Mouse (Mus musculus) neural tube, embryonic 14.5 days (tissue): ENCODE measurements around the gene Tubd1. TPM values are rescaled to one million over a fixed set of nuclear protein-coding genes. Genes with fewer than 3 reads are reported as not detected.
"Not testable (repeated sequence)": the region's sequence is repeated elsewhere in the genome, so short reads cannot be mapped to it uniquely, and the experiment has no call there.

Experiments used
- ATAC-seq: fragments of 200-750 bp; cut with Nextera tagmentation; 2 replicates; pipeline ENCODE4 v1.8.0; 2017; ENCODE audit warnings: low read depth, mild to moderate bottlenecking, moderate TSS enrichment, moderate library complexity
- H3K27ac ChIP-seq: fragments of 300-500 bp; sonication (generic); 2 replicates; pipeline ENCODE4 v1.5.1; 2014; ENCODE audit warnings: low read depth, mild to moderate bottlenecking, control low read depth, low read length, moderate library complexity, mixed read lengths
- H3K27me3 ChIP-seq: fragments of 300-500 bp; sonication (generic); 2 replicates; pipeline ENCODE4 v1.6.1; 2014; ENCODE audit warnings: low read length; ENCODE audit not compliant: control insufficient read depth, insufficient read depth
- H3K36me3 ChIP-seq: fragments of 300-500 bp; sonication (generic); 2 replicates; pipeline ENCODE4 v1.6.1; 2014; ENCODE audit warnings: low read length, mixed read lengths; ENCODE audit not compliant: control insufficient read depth, insufficient read depth
- H3K4me1 ChIP-seq: fragments of 300-500 bp; sonication (generic); 2 replicates; pipeline ENCODE4 v1.6.1; 2014; ENCODE audit warnings: low read length; ENCODE audit not compliant: control insufficient read depth, insufficient read depth
- H3K4me2 ChIP-seq: fragments of 300-500 bp; sonication (generic); 2 replicates; pipeline ENCODE4 v1.6.1; 2014; ENCODE audit warnings: mild to moderate bottlenecking, low read depth, low read length, control low read depth
- H3K4me3 ChIP-seq: fragments of 300-500 bp; sonication (generic); 2 replicates; pipeline ENCODE4 v1.5.1; 2014; ENCODE audit warnings: low read depth, low read length, control low read depth, mixed read lengths
- H3K9ac ChIP-seq: fragments of 300-500 bp; sonication (generic); replicated peaks from 2 replicates; pipeline ENCODE4 v1.6.1; 2014; ENCODE audit warnings: low read depth, mild to moderate bottlenecking, control low read depth, low read length, mixed read lengths
- H3K9me3 ChIP-seq: fragments of 300-500 bp; sonication (generic); 2 replicates; pipeline ENCODE4 v1.6.1; 2016; ENCODE audit warnings: low read length; ENCODE audit not compliant: control insufficient read depth
- WGBS: fragments of 180-500 bp; shearing (Covaris S2); extraction: QIAGEN DNeasy Blood & Tissue Kit; methylation state at CpG from one replicate; pipeline ENCODE4 v1.1.7; 2014; 5-methylcytosine and 5-hydroxymethylcytosine counted together
- polyA plus RNA-seq: library from polyadenylated mRNA; unstranded; fragments of >200 nt; fragmentation: Nextera tagmentation; extraction: Ambion mirVana; gene quantifications from 2 replicates; pipeline ENCODE4 v1.2.1, GENCODE M21; 2014

Tubd1 gene
- polyA plus RNA-seq, 1 experiment from 2014 or later: 6.9 TPM

- Histone ChIP-seq H3K27me3 (no peaks in the 10 kb centered on the region), H3K4me2 (no peak overlapping the region), H3K36me3 (peaks cover 43% of the 10 kb centered on the region), H3K27ac (no peak overlapping the region), H3K4me3 (no peak overlapping the region), H3K4me1 (no peaks in the 10 kb centered on the region), H3K9me3 (no peaks in the 10 kb centered on the region), H3K9ac (no peak overlapping the region)
- ATAC-seq: no peak
- whole genome bisulfite sequencing: 86% methylated on average over 7 of the region's 7 CpGs
Measured at GRCm38 (mm10) chr11:86519751-86520150, 25.0 kb upstream of the Tubd1 start.

GRCm38 (mm10) chr11:86527528-86527927 is 17.3 kb upstream of the Tubd1 start:
- peaks cover 40% of the 10 kb centered on the region for H3K36me3 ChIP-seq
- no peaks in the 10 kb centered on the region for H3K27me3 ChIP-seq
- no peak overlapping the region for H3K4me3 ChIP-seq
- no peaks in the 10 kb centered on the region for H3K9me3 ChIP-seq
- no peaks in the 10 kb centered on the region for H3K4me1 ChIP-seq
- H3K9ac ChIP-seq: no peak overlapping the region
- H3K4me2 ChIP-seq: no peak overlapping the region
- no peak for ATAC-seq
- H3K27ac ChIP-seq: no peak overlapping the region
- 96% methylated on average over 4 of the region's 4 CpGs for WGBS

GRCm38 (mm10) chr11:86532834-86533233 is 12.0 kb upstream of the Tubd1 start:
- H3K4me2 ChIP-seq: no peak overlapping the region
- no peaks in the 10 kb centered on the region for H3K9me3 ChIP-seq
- peaks cover 33% of the 10 kb centered on the region for H3K36me3 ChIP-seq
- no peak overlapping the region for H3K9ac ChIP-seq
- WGBS: 72% methylated on average over 1 of the region's 1 CpGs
- no peaks in the 10 kb centered on the region for H3K4me1 ChIP-seq
- no peak overlapping the region for H3K27ac ChIP-seq
- ATAC-seq: no peak
- H3K4me3 ChIP-seq: no peak overlapping the region
- H3K27me3 ChIP-seq: no peaks in the 10 kb centered on the region

GRCm38 (mm10) chr11:86533302-86533701 is 11.5 kb upstream of the Tubd1 start:
- not testable (repeated sequence) for ATAC-seq, H3K4me1 ChIP-seq, H3K27me3 ChIP-seq, H3K4me3 ChIP-seq, H3K9me3 ChIP-seq, H3K27ac ChIP-seq, H3K9ac ChIP-seq, H3K4me2 ChIP-seq
- WGBS: 94% methylated on average over 6 of the region's 6 CpGs
- H3K36me3 ChIP-seq: peaks cover 32% of the 10 kb centered on the region

- Histone ChIP-seq H3K9ac (no peak overlapping the region), H3K36me3 (peaks cover 27% of the 10 kb centered on the region), H3K4me1 (no peaks in the 10 kb centered on the region), H3K9me3 (no peaks in the 10 kb centered on the region), H3K27me3 (no peaks in the 10 kb centered on the region), H3K4me3 (no peak overlapping the region), H3K4me2 (no peak overlapping the region), H3K27ac (no peak overlapping the region)
- 96% methylated on average over 5 of the region's 5 CpGs for WGBS
- ATAC-seq: no peak
Measured at GRCm38 (mm10) chr11:86534201-86534910, 10.4 kb upstream of the Tubd1 start.

GRCm38 (mm10) chr11:86538786-86539185 is 6.0 kb upstream of the Tubd1 start:
- 92% methylated on average over 4 of the region's 4 CpGs for WGBS
- peaks cover 11% of the 10 kb centered on the region; the same call in 1 of the 2 replicates for H3K4me1 ChIP-seq
- ATAC-seq: no peak
- H3K27me3 ChIP-seq: no peaks in the 10 kb centered on the region
- H3K36me3 ChIP-seq: peaks cover 4% of the 10 kb centered on the region; the same call in 1 of the 2 replicates
- H3K9me3 ChIP-seq: no peaks in the 10 kb centered on the region
- H3K4me2 ChIP-seq: no peak overlapping the region
- no peak overlapping the region for H3K27ac ChIP-seq
- no peak overlapping the region for H3K4me3 ChIP-seq
- H3K9ac ChIP-seq: no peak overlapping the region

GRCm38 (mm10) chr11:86539716-86540475 is 4.9 kb upstream of the Tubd1 start:
- no peaks in the 10 kb centered on the region for H3K27me3 ChIP-seq
- H3K4me2 ChIP-seq: no peak overlapping the region
- H3K9me3 ChIP-seq: no peaks in the 10 kb centered on the region
- WGBS: 95% methylated on average over 6 of the region's 6 CpGs
- ATAC-seq: no peak
- no peaks in the 10 kb centered on the region for H3K36me3 ChIP-seq
- no peak overlapping the region for H3K9ac ChIP-seq
- H3K4me3 ChIP-seq: no peak overlapping the region
- H3K27ac ChIP-seq: no peak overlapping the region
- H3K4me1 ChIP-seq: peaks cover 12% of the 10 kb centered on the region; the same call in 1 of the 2 replicates

- peaks cover 12% of the 10 kb centered on the region; the same call in 1 of the 2 replicates for H3K4me1 ChIP-seq
- no peak overlapping the region for H3K4me2 ChIP-seq
- no peak for ATAC-seq
- no peak overlapping the region for H3K4me3 ChIP-seq
- no peaks in the 10 kb centered on the region for H3K36me3 ChIP-seq
- no peaks in the 10 kb centered on the region for H3K27me3 ChIP-seq
- no peak overlapping the region for H3K9ac ChIP-seq
- H3K27ac ChIP-seq: no peak overlapping the region
- H3K9me3 ChIP-seq: no peaks in the 10 kb centered on the region
- 96% methylated on average over 2 of the region's 2 CpGs for WGBS
Measured at GRCm38 (mm10) chr11:86540476-86540845, 4.3 kb upstream of the Tubd1 start.

GRCm38 (mm10) chr11:86542851-86543250 is 1.9 kb upstream of the Tubd1 start:
- 91% methylated on average over 1 of the region's 1 CpGs for WGBS
- peak overlapping the region; percentile 57; the same call in 1 of the 2 replicates for H3K4me3 ChIP-seq

More at GRCm38 (mm10) chr11:86542851-86543250, 1.9 kb upstream of the Tubd1 start:
- H3K4me1 ChIP-seq: peaks cover 12% of the 10 kb centered on the region; the same call in 1 of the 2 replicates
- H3K9me3 ChIP-seq: no peaks in the 10 kb centered on the region
- ATAC-seq: no peak
- no peak overlapping the region for H3K4me2 ChIP-seq
- H3K36me3 ChIP-seq: no peaks in the 10 kb centered on the region
- no peak overlapping the region for H3K9ac ChIP-seq
- H3K27ac ChIP-seq: no peak overlapping the region
- no peaks in the 10 kb centered on the region for H3K27me3 ChIP-seq
